Mouse (Mus musculus): ENCODE results near the gene Papola. TPM values are rescaled to one million over a fixed set of nuclear protein-coding genes. Genes with fewer than 3 reads are reported as not detected.

Gene Papola
- polyA plus RNA-seq, 1 experiment: 78.6 TPM

- TF ChIP-seq E2F4 (IDR thresholded peaks at IDR 0.05; ENCODE audit: insufficient read depth) (no peak), SRF (IDR thresholded peaks at IDR 0.05; ENCODE audit: control insufficient read depth, insufficient read length, low read depth) (no peak), TCF3 (IDR thresholded peaks at IDR 0.05; ENCODE audit: insufficient read length, low read depth) (no peak), REST (IDR thresholded peaks at IDR 0.05; ENCODE audit: insufficient read depth, insufficient read length) (no peak), MYOD1 (IDR thresholded peaks at IDR 0.05; ENCODE audit: control insufficient read depth in 1 of 3, insufficient read length in 2 of 3, low read depth in 2 of 3) (no peak), CEBPB (IDR thresholded peaks at IDR 0.05; ENCODE audit: insufficient read depth, poor library complexity, severe bottlenecking) (no peak), POLR2AphosphoS2 (IDR thresholded peaks at IDR 0.05; ENCODE audit: insufficient read length, low read depth) (no peak), MYOG (IDR thresholded peaks at IDR 0.05; ENCODE audit: control insufficient read depth in 1 of 3, insufficient read depth in 1 of 3, insufficient read length in 2 of 3, low read depth in 2 of 3) (no peak), MAX (IDR thresholded peaks at IDR 0.05; ENCODE audit: low read depth) (no peak), TCF12 (IDR thresholded peaks at IDR 0.05; ENCODE audit: insufficient read depth, poor library complexity, severe bottlenecking) (no peak), POLR2A (IDR thresholded peaks at IDR 0.05; ENCODE audit: insufficient read length, low read depth) (no peak), USF1 (IDR thresholded peaks at IDR 0.05; ENCODE audit: low read depth) (no peak)
- Histone ChIP-seq H3K36me3 (ENCODE audit: control insufficient read depth, insufficient read depth) (no peaks in the 10 kb centered on the region), H3ac (ENCODE audit: control insufficient read depth, insufficient read length) (no peak overlapping the region), H3K4me3 (no peak overlapping the region), H3K4me2 (ENCODE audit: low read depth) (no peak overlapping the region), H3K79me2 (ENCODE audit: control insufficient read depth, insufficient read depth) (no peaks in the 10 kb centered on the region), H3K27me3 (ENCODE audit: control insufficient read depth, insufficient read depth, insufficient read length) (no peaks in the 10 kb centered on the region)
Measured at GRCm38 (mm10) chr12:105867646-105868045, 83.2 kb downstream of the Papola start.

- Histone ChIP-seq H3ac (ENCODE audit: control insufficient read depth, insufficient read length) (no peak overlapping the region), H3K4me3 (no peak overlapping the region), H3K4me2 (ENCODE audit: low read depth) (no peak overlapping the region), H3K79me2 (ENCODE audit: control insufficient read depth, insufficient read depth) (no peaks in the 10 kb centered on the region), H3K36me3 (ENCODE audit: control insufficient read depth, insufficient read depth) (no peaks in the 10 kb centered on the region), H3K27me3 (ENCODE audit: control insufficient read depth, insufficient read depth, insufficient read length) (no peaks in the 10 kb centered on the region)
- TF ChIP-seq MAX (IDR thresholded peaks at IDR 0.05; ENCODE audit: low read depth) (no peak), USF1 (IDR thresholded peaks at IDR 0.05; ENCODE audit: low read depth) (no peak), TCF3 (IDR thresholded peaks at IDR 0.05; ENCODE audit: insufficient read length, low read depth) (no peak), POLR2A (IDR thresholded peaks at IDR 0.05; ENCODE audit: insufficient read length, low read depth) (no peak), REST (IDR thresholded peaks at IDR 0.05; ENCODE audit: insufficient read depth, insufficient read length) (no peak), TCF12 (IDR thresholded peaks at IDR 0.05; ENCODE audit: insufficient read depth, poor library complexity, severe bottlenecking) (no peak), E2F4 (IDR thresholded peaks at IDR 0.05; ENCODE audit: insufficient read depth) (no peak), MYOG (IDR thresholded peaks at IDR 0.05; ENCODE audit: control insufficient read depth in 1 of 3, insufficient read depth in 1 of 3, insufficient read length in 2 of 3, low read depth in 2 of 3) (no peak), CEBPB (IDR thresholded peaks at IDR 0.05; ENCODE audit: insufficient read depth, poor library complexity, severe bottlenecking) (no peak), SRF (IDR thresholded peaks at IDR 0.05; ENCODE audit: control insufficient read depth, insufficient read length, low read depth) (no peak), MYOD1 (IDR thresholded peaks at IDR 0.05; ENCODE audit: control insufficient read depth in 1 of 3, insufficient read length in 2 of 3, low read depth in 2 of 3) (no peak), POLR2AphosphoS2 (IDR thresholded peaks at IDR 0.05; ENCODE audit: insufficient read length, low read depth) (no peak)
Measured at GRCm38 (mm10) chr12:105869242-105869641, 84.7 kb downstream of the Papola start.

- Histone ChIP-seq H3K4me3 (no peak overlapping the region), H3ac (ENCODE audit: control insufficient read depth, insufficient read length) (no peak overlapping the region), H3K27me3 (ENCODE audit: control insufficient read depth, insufficient read depth, insufficient read length) (no peaks in the 10 kb centered on the region), H3K36me3 (ENCODE audit: control insufficient read depth, insufficient read depth) (no peaks in the 10 kb centered on the region), H3K79me2 (ENCODE audit: control insufficient read depth, insufficient read depth) (no peaks in the 10 kb centered on the region), H3K4me2 (ENCODE audit: low read depth) (no peak overlapping the region)
- no peak for TF ChIP-seq MAX (IDR thresholded peaks at IDR 0.05; ENCODE audit: low read depth)
- no peak for TF ChIP-seq REST (IDR thresholded peaks at IDR 0.05; ENCODE audit: insufficient read depth, insufficient read length)
- TF ChIP-seq TCF12 (IDR thresholded peaks at IDR 0.05; ENCODE audit: insufficient read depth, poor library complexity, severe bottlenecking): no peak
- no peak for TF ChIP-seq POLR2AphosphoS2 (IDR thresholded peaks at IDR 0.05; ENCODE audit: insufficient read length, low read depth)
- TF ChIP-seq POLR2A (IDR thresholded peaks at IDR 0.05; ENCODE audit: insufficient read length, low read depth): no peak
- TF ChIP-seq SRF (IDR thresholded peaks at IDR 0.05; ENCODE audit: control insufficient read depth, insufficient read length, low read depth): no peak
- no peak for TF ChIP-seq MYOD1 (IDR thresholded peaks at IDR 0.05; ENCODE audit: control insufficient read depth in 1 of 3, insufficient read length in 2 of 3, low read depth in 2 of 3)
- no peak for TF ChIP-seq MYOG (IDR thresholded peaks at IDR 0.05; ENCODE audit: control insufficient read depth in 1 of 3, insufficient read depth in 1 of 3, insufficient read length in 2 of 3, low read depth in 2 of 3)
- no peak for TF ChIP-seq E2F4 (IDR thresholded peaks at IDR 0.05; ENCODE audit: insufficient read depth)
- no peak for TF ChIP-seq USF1 (IDR thresholded peaks at IDR 0.05; ENCODE audit: low read depth)
- no peak for TF ChIP-seq TCF3 (IDR thresholded peaks at IDR 0.05; ENCODE audit: insufficient read length, low read depth)
- no peak for TF ChIP-seq CEBPB (IDR thresholded peaks at IDR 0.05; ENCODE audit: insufficient read depth, poor library complexity, severe bottlenecking)
Measured at GRCm38 (mm10) chr12:105869696-105870095, 85.2 kb downstream of the Papola start.

- peaks cover 6% of the 10 kb centered on the region for H3K27me3 ChIP-seq (ENCODE audit: control insufficient read depth, insufficient read depth, insufficient read length)
- H3ac ChIP-seq (ENCODE audit: control insufficient read depth, insufficient read length): no peak overlapping the region
- TF ChIP-seq MYOG (IDR thresholded peaks at IDR 0.05; ENCODE audit: control insufficient read depth in 1 of 3, insufficient read depth in 1 of 3, insufficient read length in 2 of 3, low read depth in 2 of 3): no peak
- TF ChIP-seq TCF12 (IDR thresholded peaks at IDR 0.05; ENCODE audit: insufficient read depth, poor library complexity, severe bottlenecking): no peak
- TF ChIP-seq POLR2AphosphoS2 (IDR thresholded peaks at IDR 0.05; ENCODE audit: insufficient read length, low read depth): no peak
- no peak for TF ChIP-seq USF1 (IDR thresholded peaks at IDR 0.05; ENCODE audit: low read depth)
- TF ChIP-seq CEBPB (IDR thresholded peaks at IDR 0.05; ENCODE audit: insufficient read depth, poor library complexity, severe bottlenecking): no peak
- no peak for TF ChIP-seq TCF3 (IDR thresholded peaks at IDR 0.05; ENCODE audit: insufficient read length, low read depth)
- TF ChIP-seq E2F4 (IDR thresholded peaks at IDR 0.05; ENCODE audit: insufficient read depth): no peak
- TF ChIP-seq POLR2A (IDR thresholded peaks at IDR 0.05; ENCODE audit: insufficient read length, low read depth): no peak
- TF ChIP-seq MAX (IDR thresholded peaks at IDR 0.05; ENCODE audit: low read depth): no peak
- no peak for TF ChIP-seq SRF (IDR thresholded peaks at IDR 0.05; ENCODE audit: control insufficient read depth, insufficient read length, low read depth)
- no peak overlapping the region for H3K4me3 ChIP-seq
- H3K4me2 ChIP-seq (ENCODE audit: low read depth): no peak overlapping the region
- no peaks in the 10 kb centered on the region for H3K36me3 ChIP-seq (ENCODE audit: control insufficient read depth, insufficient read depth)
- no peaks in the 10 kb centered on the region for H3K79me2 ChIP-seq (ENCODE audit: control insufficient read depth, insufficient read depth)
Measured at GRCm38 (mm10) chr12:105873283-105873682, 88.8 kb downstream of the Papola start.
